Mouse (Mus musculus): ENCODE measurements around the gene Adra2a.

DNA sequence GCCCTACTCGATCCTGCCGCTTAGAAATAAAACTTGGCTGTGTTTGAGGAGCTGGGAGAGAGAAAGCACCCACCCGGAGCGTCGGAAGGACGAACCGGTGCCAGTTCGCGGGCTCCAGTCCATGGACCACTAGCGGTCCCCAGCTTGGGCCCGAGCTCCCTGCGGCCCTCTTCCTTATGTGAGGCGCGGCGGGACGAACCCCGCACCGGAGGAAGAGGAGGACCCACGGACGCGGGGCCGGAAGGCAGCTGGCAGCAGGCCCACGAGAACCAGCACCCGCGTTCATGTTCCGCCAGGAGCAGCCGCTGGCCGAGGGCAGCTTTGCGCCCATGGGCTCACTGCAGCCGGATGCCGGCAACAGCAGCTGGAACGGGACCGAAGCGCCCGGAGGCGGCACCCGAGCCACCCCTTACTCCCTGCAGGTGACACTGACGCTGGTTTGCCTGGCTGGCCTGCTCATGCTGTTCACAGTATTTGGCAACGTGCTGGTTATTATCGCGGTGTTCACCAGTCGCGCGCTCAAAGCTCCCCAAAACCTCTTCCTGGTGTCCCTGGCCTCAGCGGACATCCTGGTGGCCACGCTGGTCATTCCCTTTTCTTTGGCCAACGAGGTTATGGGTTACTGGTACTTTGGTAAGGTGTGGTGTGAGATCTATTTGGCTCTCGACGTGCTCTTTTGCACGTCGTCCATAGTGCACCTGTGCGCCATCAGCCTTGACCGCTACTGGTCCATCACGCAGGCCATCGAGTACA is 2.2 kb downstream of the Adra2a start:
- TF ChIP-seq GATA1 (IDR thresholded peaks at IDR 0.05; ENCODE audit: borderline replicate concordance, low read length) (no peak), FLI1 (IDR thresholded peaks at IDR 0.05; ENCODE audit: low read length) (no peak)

Measured in megakaryocyte, embryonic 14.5 days (primary cell).